Mouse (Mus musculus) lung, postnatal 0 days (tissue): ENCODE measurements around the gene Elmod3. TPM values are rescaled to one million over a fixed set of nuclear protein-coding genes. Genes with fewer than 3 reads are reported as not detected.

Source experiments
- ATAC-seq: fragments of 200-750 bp; cut with Nextera tagmentation; 2 replicates; pipeline ENCODE4 v1.8.0; 2017; ENCODE audit warnings: moderate library complexity
- DNase-seq: peaks from one replicate; pipeline ENCODE4 v3.0.0-alpha.2; 2016; ENCODE audit warnings: low spot score
- H3K27ac ChIP-seq: fragments of 300-500 bp; sonication (generic); 2 replicates; pipeline ENCODE4 v1.5.1; 2014; ENCODE audit warnings: antibody characterized with exemption, mild to moderate bottlenecking, low read length, mixed read lengths
- H3K27me3 ChIP-seq: fragments of 300-500 bp; sonication (generic); replicated peaks from 2 replicates; pipeline ENCODE4 v1.6.1; 2014; ENCODE audit warnings: low read length, mixed read lengths; ENCODE audit not compliant: insufficient read depth
- H3K36me3 ChIP-seq: fragments of 300-500 bp; sonication (generic); 2 replicates; pipeline ENCODE4 v1.6.1; 2014; ENCODE audit warnings: low read length, mixed read lengths; ENCODE audit not compliant: insufficient read depth
- H3K4me1 ChIP-seq: fragments of 300-500 bp; sonication (generic); 2 replicates; pipeline ENCODE4 v1.6.1; 2014; ENCODE audit warnings: antibody characterized with exemption, low read depth, low read length, mixed read lengths; ENCODE audit not compliant: insufficient read depth
- H3K4me2 ChIP-seq: fragments of 300-500 bp; sonication (generic); replicated peaks from 2 replicates; pipeline ENCODE4 v1.6.1; 2014; ENCODE audit warnings: low read depth, mild to moderate bottlenecking, low read length, moderate library complexity, mixed read lengths
- H3K4me3 ChIP-seq: fragments of 300-500 bp; sonication (generic); 2 replicates; pipeline ENCODE4 v1.5.1; 2014; ENCODE audit warnings: low read depth, low read length
- H3K9ac ChIP-seq: fragments of 300-500 bp; sonication (generic); replicated peaks from 2 replicates; pipeline ENCODE4 v1.6.1; 2014; ENCODE audit warnings: low read depth, mild to moderate bottlenecking
- H3K9me3 ChIP-seq: fragments of 300-500 bp; sonication (generic); 2 replicates; pipeline ENCODE4 v1.6.1; 2016; ENCODE audit warnings: low read length, mixed read lengths
- CTCF ChIP-seq: IDR thresholded peaks from 2 replicates; pipeline ENCODE4 v1.5.1; 2016; ENCODE audit warnings: antibody characterized with exemption, mild to moderate bottlenecking
- EP300 ChIP-seq: IDR thresholded peaks from 2 replicates; pipeline ENCODE4 v1.6.1; 2016; ENCODE audit warnings: antibody characterized with exemption, mild to moderate bottlenecking, control low read depth
- WGBS: fragments of 180-500 bp; shearing (Covaris S2); extraction: QIAGEN DNeasy Blood & Tissue Kit; methylation state at CpG from one replicate; pipeline ENCODE4 v1.1.7; 2014; 5-methylcytosine and 5-hydroxymethylcytosine counted together
- polyA plus RNA-seq: library from polyadenylated mRNA; unstranded; fragments of >200 nt; fragmentation: Nextera tagmentation; extraction: Ambion mirVana; gene quantifications from 2 replicates; pipeline ENCODE4 v1.2.1, GENCODE M21; 2015

Gene Elmod3
- polyA plus RNA-seq, 1 experiment from 2014 or later: 19.7 TPM

DNA sequence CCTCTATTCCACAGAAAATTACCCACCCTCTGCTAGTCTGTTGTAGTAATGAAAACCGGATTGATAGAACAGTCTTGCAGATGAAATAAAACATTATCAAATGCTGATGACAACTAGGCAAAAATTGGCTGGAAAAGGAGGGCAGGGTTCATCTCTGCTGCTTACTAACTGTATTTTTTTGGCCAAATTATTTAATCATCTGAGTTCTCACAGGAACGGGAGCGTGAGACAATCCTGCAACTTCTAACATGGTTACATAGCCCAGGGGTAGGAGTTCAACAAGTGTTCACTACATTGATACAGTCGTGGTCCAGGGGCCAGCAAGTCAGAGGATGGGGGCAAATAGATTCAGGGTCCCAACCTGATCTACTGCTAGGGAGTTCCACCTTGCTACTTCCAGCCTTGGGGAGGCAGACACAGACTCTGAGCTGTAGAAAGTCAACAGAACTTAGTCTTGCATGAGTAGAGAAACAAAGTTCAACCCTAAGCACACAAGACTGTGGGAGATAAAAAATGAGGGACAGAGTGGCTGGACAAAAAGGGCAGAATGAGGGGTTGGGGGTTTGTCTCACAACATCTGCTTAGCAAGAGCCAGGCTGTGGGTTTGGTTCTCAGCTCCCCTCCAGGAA lies 14.9 kb downstream of the Elmod3 start:
- 76% methylated on average over 4 of the region's 4 CpGs for WGBS

DNA sequence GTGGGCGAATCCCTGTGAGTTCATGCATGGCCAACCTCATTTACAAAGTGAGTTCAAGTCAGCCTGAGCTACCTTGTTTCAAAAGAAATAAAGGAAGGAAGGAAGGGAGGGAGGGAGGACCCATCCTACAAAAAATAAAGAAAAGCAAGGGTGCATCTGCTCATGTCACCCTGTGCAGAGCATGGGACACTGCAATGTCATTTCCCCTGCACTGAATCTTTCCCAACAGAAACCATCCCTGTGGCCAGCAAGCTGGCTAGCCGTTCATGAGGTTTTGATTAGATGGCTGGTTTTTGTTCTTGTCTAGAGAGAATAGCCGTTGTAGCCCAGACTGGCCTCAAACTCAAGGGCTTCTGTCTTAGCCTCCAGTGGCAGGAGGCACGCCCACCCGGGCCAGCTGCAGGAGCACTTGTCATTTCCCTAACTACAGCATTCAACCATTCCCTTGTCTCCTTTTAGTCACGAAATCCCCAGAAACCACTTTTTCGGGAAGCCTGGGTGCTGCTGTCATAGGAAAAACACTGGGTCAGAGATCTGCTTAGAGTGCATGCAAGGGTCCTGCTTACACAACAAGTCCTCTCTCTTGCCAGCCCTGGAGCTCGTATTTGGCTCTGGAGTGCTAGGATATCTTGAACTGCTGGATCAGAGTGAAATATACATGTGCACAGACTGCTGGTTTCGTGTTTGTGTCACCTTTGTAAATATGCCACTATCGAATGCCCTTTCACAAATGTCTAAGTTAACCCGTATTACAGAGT lies 16.4 kb downstream of the Elmod3 start:
- no peak overlapping the region for H3K4me2 ChIP-seq
- no peaks in the 10 kb centered on the region for H3K27me3 ChIP-seq
- peaks cover 19% of the 10 kb centered on the region; the same call in 1 of the 2 replicates for H3K36me3 ChIP-seq
- peak; percentile 65 for ATAC-seq
- H3K9ac ChIP-seq: no peak overlapping the region
- H3K4me1 ChIP-seq: no peaks in the 10 kb centered on the region
- peak; percentile 36 for DNase-seq
- TF ChIP-seq CTCF (no peak), EP300 (no peak)
- WGBS: 69% methylated on average over 11 of the region's 11 CpGs
- no peak overlapping the region for H3K4me3 ChIP-seq
- H3K27ac ChIP-seq: no peak overlapping the region
- H3K9me3 ChIP-seq: no peaks in the 10 kb centered on the region

More for the DNA sequence above, 14.9 kb downstream of the Elmod3 start:
- peaks cover 18% of the 10 kb centered on the region; the same call in 1 of the 2 replicates for H3K36me3 ChIP-seq
- no peaks in the 10 kb centered on the region for H3K27me3 ChIP-seq
- no peak for ATAC-seq
- H3K9me3 ChIP-seq: no peaks in the 10 kb centered on the region
- no peak overlapping the region for H3K9ac ChIP-seq
- no peak overlapping the region for H3K4me2 ChIP-seq
- no peak overlapping the region for H3K4me3 ChIP-seq
- H3K4me1 ChIP-seq: no peaks in the 10 kb centered on the region
- TF ChIP-seq EP300 (no peak), CTCF (no peak)
- H3K27ac ChIP-seq: no peak overlapping the region
- DNase-seq: no peak

DNA sequence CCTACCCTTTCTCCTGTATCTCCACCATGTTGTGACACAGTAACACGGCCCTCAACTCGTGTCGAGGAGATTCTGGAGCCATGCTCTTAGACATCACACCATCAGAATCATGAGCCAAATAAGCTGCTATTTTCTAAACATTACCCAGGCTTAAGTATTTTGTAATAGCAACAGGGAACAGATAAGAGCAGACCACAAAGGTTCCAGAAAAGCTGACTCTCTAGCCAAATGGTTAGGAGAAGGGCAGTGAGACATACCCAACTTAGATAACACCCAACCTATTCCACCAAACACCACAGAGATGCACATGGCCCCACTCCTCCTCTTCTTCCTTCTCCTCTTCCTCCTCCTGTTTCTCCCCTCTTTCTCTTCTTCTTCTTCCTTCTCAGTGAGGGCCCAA lies 22.2 kb downstream of the Elmod3 start:
- Histone ChIP-seq H3K4me1 (no peaks in the 10 kb centered on the region), H3K4me3 (no peak overlapping the region), H3K27ac (no peak overlapping the region), H3K36me3 (peaks cover 19% of the 10 kb centered on the region; the same call in 1 of the 2 replicates), H3K9ac (no peak overlapping the region), H3K9me3 (no peaks in the 10 kb centered on the region), H3K4me2 (no peak overlapping the region), H3K27me3 (no peaks in the 10 kb centered on the region)
- no peak for ATAC-seq
- TF ChIP-seq EP300: no peak
- TF ChIP-seq CTCF: no peak
- no peak for DNase-seq
- 84% methylated on average over 3 of the region's 3 CpGs for WGBS

DNA sequence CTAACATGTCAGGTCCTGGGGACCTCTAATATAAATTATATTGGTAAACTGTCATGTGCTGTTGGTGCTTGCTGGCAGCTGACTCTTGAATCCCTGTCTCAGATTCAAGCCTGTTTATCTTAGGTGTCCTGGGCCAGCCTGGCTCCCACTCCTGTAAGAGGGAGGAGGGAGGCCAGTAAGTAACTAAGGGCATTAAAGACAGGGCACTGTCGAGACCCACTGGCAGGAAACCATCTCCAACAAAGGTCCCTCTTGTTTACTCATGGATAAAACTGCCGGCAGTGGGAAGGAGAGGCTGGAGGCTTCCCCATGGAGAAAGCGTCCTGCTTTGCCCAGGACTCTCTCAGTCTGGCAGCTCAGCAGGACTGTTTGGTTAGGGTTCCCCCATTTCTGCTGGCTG lies 26.4 kb downstream of the Elmod3 start:
- DNase-seq (no peak), ATAC-seq (no peak)
- no peaks in the 10 kb centered on the region for H3K9me3 ChIP-seq
- no peak overlapping the region for H3K4me2 ChIP-seq
- no peaks in the 10 kb centered on the region; the same call in 1 of the 2 replicates for H3K36me3 ChIP-seq
- no peak overlapping the region for H3K9ac ChIP-seq
- no peaks in the 10 kb centered on the region for H3K27me3 ChIP-seq
- H3K4me3 ChIP-seq: no peak overlapping the region
- TF ChIP-seq CTCF (no peak), EP300 (no peak)
- H3K4me1 ChIP-seq: no peaks in the 10 kb centered on the region
- no peak overlapping the region for H3K27ac ChIP-seq
- 28% methylated on average over 3 of the region's 3 CpGs for WGBS

DNA sequence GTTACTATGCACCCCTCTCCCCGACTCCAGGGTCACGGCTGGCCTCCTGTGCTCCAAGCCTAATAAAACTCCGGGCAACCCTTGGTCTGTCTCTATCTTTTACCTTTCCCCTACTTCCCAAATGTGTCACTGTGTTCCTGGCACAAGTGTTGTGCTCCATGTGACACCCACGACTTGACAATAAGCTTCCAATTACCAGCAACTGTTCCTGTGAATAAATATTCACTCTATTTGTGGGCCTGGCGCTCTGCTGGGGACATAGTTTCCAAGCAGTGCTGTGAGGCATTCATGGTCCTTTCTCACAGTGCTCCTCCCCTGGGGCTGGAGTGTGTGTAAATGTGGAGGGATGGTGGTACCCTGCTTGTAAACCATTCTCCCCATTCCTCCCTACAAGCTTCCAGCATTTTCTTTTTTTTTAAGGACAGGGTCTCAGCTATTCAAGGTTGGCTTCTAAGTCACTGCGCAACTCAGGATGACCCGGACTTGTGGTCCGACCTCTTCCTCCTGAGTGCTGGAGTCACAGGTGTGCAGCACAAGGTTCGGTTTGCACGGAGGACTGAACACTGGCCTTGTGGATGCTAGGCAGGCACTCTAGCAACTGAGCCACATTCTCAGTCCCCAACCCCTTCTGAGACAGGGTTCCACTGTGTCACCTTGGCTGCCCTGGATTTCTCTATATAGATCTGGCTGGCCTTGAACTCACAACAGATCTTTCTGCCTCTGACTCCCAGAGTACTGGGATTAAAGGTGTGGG lies 27.4 kb downstream of the Elmod3 start:
- ATAC-seq: no peak
- H3K27me3 ChIP-seq: no peaks in the 10 kb centered on the region
- H3K4me1 ChIP-seq: no peaks in the 10 kb centered on the region
- 85% methylated on average over 10 of the region's 10 CpGs for whole genome bisulfite sequencing
- no peak overlapping the region for H3K4me2 ChIP-seq
- H3K36me3 ChIP-seq: no peaks in the 10 kb centered on the region; the same call in 1 of the 2 replicates
- no peak overlapping the region for H3K27ac ChIP-seq
- no peak overlapping the region for H3K9ac ChIP-seq
- no peak overlapping the region for H3K4me3 ChIP-seq
- TF ChIP-seq EP300 (no peak), CTCF (no peak)
- no peak for DNase-seq
- no peaks in the 10 kb centered on the region for H3K9me3 ChIP-seq

DNA sequence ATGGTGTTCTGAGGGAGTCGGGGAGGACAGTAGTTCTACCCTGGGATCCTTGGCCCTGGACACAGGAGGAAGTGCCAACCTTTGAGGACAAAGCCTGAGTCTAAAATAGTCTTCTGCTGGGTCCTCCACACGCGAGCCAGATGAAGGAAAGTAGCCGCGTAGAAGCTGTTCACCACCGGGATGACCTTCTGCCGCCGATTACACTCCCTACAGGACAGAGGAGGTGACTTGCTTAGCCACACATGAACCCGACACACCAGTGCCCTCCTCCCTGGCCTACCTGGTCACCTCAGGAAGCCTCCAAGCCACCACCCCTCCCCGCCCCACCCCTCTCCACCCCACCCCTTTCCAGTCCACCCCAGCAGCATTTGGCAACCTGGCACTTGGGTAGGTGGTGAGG lies 29.5 kb downstream of the Elmod3 start:
- Histone ChIP-seq H3K9ac (no peak overlapping the region), H3K36me3 (no peaks in the 10 kb centered on the region; the same call in 1 of the 2 replicates), H3K27ac (no peak overlapping the region), H3K4me2 (no peak overlapping the region), H3K9me3 (no peaks in the 10 kb centered on the region), H3K4me1 (no peaks in the 10 kb centered on the region), H3K4me3 (no peak overlapping the region), H3K27me3 (no peaks in the 10 kb centered on the region)
- 87% methylated on average over 10 of the region's 10 CpGs for WGBS
- DNase-seq (no peak), ATAC-seq (no peak)
- TF ChIP-seq CTCF (no peak), EP300 (no peak)
